Mouse (Mus musculus) sigmoid colon, adult 10 weeks (tissue): ENCODE results near the gene Glb1l. TPM values are rescaled to one million over a fixed set of nuclear protein-coding genes. Genes with fewer than 3 reads are reported as not detected.

Source experiments
- polyA plus RNA-seq: library from polyadenylated mRNA; stranded (reverse); fragments of 350-450 nt; fragmentation: Illumina TruSeq; extraction: RNeasy Lipid Tissue Mini Kit (QIAGEN cat#74804); gene quantifications from one replicate; pipeline ENCODE4 v1.2.3, GENCODE M21; 2014; ENCODE audit warnings: low read depth, low replicate concordance

The Glb1l gene
- 9.3 TPM for polyA plus RNA-seq

GRCm38 (mm10) chr1:75210136-75211087 is at the start of gene Glb1l, which contains the start of gene Stk16:
Gene Glb1l, minus strand, starts transcription at chr1:75210813.
Gene Stk16, plus strand, starts transcription at chr1:75210838.

GRCm38 (mm10) chr1:75236117-75237050 is 25.8 kb upstream of the Glb1l start, which contains the start of gene Dnajb2:
Gene Dnajb2, plus strand, starts transcription at chr1:75236406.

GRCm38 (mm10) chr1:75231664-75232152 is 21.1 kb upstream of the Glb1l start, which contains the start of gene A630095N17Rik:
Gene A630095N17Rik, minus strand, starts transcription at chr1:75232102.

GRCm38 (mm10) chr1:75219531-75219930 is 8.9 kb upstream of the Glb1l start, which contains the start of gene Tuba4a:
Gene Tuba4a, minus strand, starts transcription at chr1:75219865.

GRCm38 (mm10) chr1:75191622-75192402 is 18.8 kb downstream of the Glb1l start, which contains the start of the genes Ankzf1 and Atg9a:
Gene Ankzf1, plus strand, starts transcription at chr1:75192151.
Gene Atg9a, minus strand, starts transcription at chr1:75192196.

GRCm38 (mm10) chr1:75180105-75180590 is 30.5 kb downstream of the Glb1l start, which contains the start of gene Abcb6:
Gene Abcb6, minus strand, starts transcription at chr1:75180392.

GRCm38 (mm10) chr1:75168472-75169464 is 41.8 kb downstream of the Glb1l start, which contains the start of gene Zfand2b:
Gene Zfand2b, plus strand, starts transcription at chr1:75168646.

Other genes starting within 250 kb of the Glb1l start
- 0.60 TPM for gene Nhej1, start 85.6 kb downstream of the Glb1l start, polyA plus RNA-seq
- gene Slc23a3, start 76.9 kb downstream of the Glb1l start, polyA plus RNA-seq, result 1.2 TPM
- gene Cnppd1, start 68.1 kb downstream of the Glb1l start, polyA plus RNA-seq, result 13.5 TPM
- 6.9 TPM for gene Retreg2, start 68.0 kb downstream of the Glb1l start, polyA plus RNA-seq
- gene Zfand2b, start 42.2 kb downstream of the Glb1l start, polyA plus RNA-seq, result 1.2 TPM
- 8.4 TPM for gene Abcb6, start 30.4 kb downstream of the Glb1l start, polyA plus RNA-seq
- gene Ankzf1, start 18.7 kb downstream of the Glb1l start, polyA plus RNA-seq, result 30.1 TPM
- 16.5 TPM for gene Atg9a, start 18.6 kb downstream of the Glb1l start, polyA plus RNA-seq
- gene Stk16, start within 50 bp of the Glb1l start, polyA plus RNA-seq, result 13.5 TPM
- 7.6 TPM for gene Tuba4a, start 9.1 kb upstream of the Glb1l start, polyA plus RNA-seq
- gene A630095N17Rik, start 21.3 kb upstream of the Glb1l start, polyA plus RNA-seq, result not detected
- 12.7 TPM for gene Dnajb2, start 25.6 kb upstream of the Glb1l start, polyA plus RNA-seq
- not detected for gene Ptprn, start 53.7 kb upstream of the Glb1l start, polyA plus RNA-seq
- gene Resp18, start 67.6 kb upstream of the Glb1l start, polyA plus RNA-seq, result 11.1 TPM
- gene Dnpep, start 107.2 kb upstream of the Glb1l start, polyA plus RNA-seq, result 3.1 TPM
- 20.1 TPM for gene Des, start 149.5 kb upstream of the Glb1l start, polyA plus RNA-seq
- gene Speg, start 164.5 kb upstream of the Glb1l start, polyA plus RNA-seq, result 2.6 TPM
- gene Gmppa, start 225.1 kb upstream of the Glb1l start, polyA plus RNA-seq, result 12.7 TPM
- not detected for gene Asic4, start 239.6 kb upstream of the Glb1l start, polyA plus RNA-seq